Mouse (Mus musculus) layer of hippocampus, adult 2 months (tissue): Measurements from ENCODE around the gene Trim69. TPM values are rescaled to one million over a fixed set of nuclear protein-coding genes. Genes with fewer than 3 reads are reported as not detected.

Experiments
- DNase-seq, 2 experiments: peaks; one replicate each; pipeline ENCODE4 v3.0.0; 2022; ENCODE audit warnings: low spot score in 2 of 2
- H3K27ac ChIP-seq: fragments of 200-600 bp; 2 replicates; pipeline ENCODE4 v1.8.1; 2022
- H3K4me3 ChIP-seq: fragments of 200-600 bp; 2 replicates; pipeline ENCODE4 v1.8.1; 2022; ENCODE audit warnings: mild to moderate bottlenecking
- CTCF ChIP-seq: fragments of 200-600 bp; conservative IDR thresholded peaks from 2 replicates; pipeline ENCODE4 v1.8.1; 2022; ENCODE audit warnings: antibody characterized with exemption, mild to moderate bottlenecking, moderate library complexity
- total RNA-seq, 2 experiments: library from RNA; stranded (reverse); gene quantifications; 2 replicates each; pipeline ENCODE4 v1.2.3; 2021

Gene Trim69
- total RNA-seq, 2 experiments from 2014 or later, result not detected

DNA sequence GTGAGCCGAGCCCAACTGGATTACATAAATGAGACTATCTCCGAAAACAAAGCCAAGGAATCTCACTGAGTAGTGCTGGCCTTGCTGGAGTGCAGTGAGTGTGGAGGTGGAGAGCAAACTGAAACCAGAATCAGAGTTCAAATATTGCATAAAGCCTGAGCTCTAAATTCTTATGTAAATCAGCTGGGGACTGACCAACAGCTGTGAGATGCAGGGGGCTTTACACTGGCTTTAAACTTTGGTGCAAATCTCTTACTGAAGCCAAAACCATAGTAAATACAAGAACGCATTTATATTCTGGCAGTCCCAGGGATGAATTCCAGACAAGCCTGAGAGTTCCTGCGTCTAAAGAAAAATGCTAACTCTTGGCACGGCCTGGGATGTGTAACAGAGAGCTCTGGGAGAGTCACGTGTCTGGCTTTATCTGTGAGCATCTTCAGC lies 2.1 kb upstream of the Trim69 start:
- Histone ChIP-seq H3K27ac (no peak overlapping the region), H3K4me3 (no peak overlapping the region)
- TF ChIP-seq CTCF, result no peak
- DNase-seq, result no peak

DNA sequence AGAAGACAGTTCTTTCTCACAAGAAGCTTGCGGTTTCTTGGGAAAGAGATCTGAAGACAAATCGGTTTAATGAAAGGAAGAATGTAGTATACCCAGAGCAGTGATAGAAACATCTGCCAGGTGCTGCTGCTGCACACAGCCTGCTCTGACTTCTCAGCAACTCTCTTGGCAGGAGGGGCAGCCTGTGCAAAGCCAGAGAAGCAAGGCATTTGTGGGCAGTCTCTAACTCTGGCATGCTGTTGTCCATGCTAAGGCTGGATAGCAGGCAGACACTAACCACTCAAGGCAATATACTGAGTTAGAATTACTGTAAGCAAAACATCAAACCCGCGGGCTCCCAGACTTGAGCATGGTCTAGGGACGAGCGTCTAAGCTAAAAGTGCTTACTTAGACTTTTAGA lies 833 bp upstream of the Trim69 start:
- Histone ChIP-seq H3K4me3 (no peak overlapping the region), H3K27ac (no peak overlapping the region)
- TF ChIP-seq CTCF, result no peak
- DNase-seq, result no peak

DNA sequence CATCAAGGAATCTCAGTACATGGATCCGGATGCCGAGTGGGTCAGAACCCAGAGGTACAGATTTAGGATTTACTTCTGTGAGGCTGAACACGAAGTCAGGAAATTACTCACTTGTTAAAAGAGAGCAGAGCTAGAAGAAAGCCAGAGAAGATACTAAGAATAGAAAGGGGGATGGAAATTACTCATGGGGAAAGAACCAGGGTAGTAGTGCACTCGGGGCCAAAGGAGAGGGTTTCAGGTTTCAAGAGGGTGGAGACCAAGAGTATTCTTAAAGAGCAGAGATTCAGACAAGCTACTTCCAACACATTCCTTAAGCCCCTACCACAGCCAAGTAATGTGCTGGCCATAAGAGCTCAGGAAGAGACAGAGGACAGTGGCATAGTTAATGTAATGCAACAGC lies 1.0 kb downstream of the Trim69 start:
- Histone ChIP-seq H3K4me3 (no peak overlapping the region), H3K27ac (no peak overlapping the region)
- no peak for DNase-seq
- no peak for TF ChIP-seq CTCF

DNA sequence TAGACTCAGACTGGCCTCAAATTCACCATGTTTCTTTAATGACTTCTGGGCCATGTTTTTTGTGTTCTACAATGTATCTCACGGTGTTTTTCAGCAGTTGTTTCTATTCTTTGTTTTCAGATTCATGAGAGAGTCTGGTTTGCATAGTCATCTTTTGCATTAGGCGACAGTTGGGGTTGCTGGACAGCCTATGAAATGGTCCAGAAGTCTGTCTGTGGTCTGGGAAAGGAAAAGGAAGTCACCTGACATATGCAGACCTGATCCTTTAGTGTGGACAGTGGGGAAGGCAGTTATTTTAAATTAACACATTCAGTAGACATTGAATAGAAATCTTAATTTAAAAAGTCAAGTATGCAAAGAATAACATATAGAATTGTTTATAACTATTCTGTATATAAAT lies 2.0 kb downstream of the Trim69 start:
- no peak for TF ChIP-seq CTCF
- no peak for DNase-seq
- H3K27ac ChIP-seq, result no peak overlapping the region

DNA sequence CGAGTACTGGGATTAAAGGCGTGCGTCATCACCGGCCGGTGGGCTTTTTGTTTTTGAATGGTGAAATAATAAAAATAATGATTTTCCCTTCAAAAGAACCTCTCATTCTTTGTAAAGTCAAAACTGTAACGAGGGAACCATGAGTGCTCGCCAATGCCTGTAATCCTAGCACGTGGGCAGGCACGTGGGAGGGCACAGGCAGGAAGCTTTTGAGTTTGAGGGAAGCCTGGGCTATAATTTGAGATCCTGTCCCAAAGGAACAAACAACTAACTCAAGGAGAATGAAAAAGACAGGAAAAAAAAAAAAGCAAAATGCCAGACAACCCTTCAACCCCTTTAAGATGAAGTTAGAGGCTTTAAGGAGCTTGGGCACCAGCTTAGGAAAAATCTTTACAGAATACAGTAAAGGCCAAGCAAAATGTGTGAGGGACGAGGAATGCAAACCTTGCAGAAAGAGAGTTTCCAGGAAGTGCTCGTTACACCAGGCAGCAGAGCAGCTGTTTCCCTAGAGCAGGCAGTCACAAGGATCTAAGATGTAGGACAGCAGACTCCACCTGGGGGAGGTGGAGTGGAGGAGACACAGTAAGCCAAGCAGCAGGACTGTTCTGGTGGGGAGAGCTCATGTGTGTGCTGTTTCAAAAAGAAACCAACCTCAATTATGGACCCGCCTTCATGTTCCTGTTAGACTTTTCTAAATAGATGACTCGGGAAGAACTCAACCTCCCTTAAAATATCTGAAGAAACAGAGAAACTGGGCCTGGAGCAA lies 3.1 kb downstream of the Trim69 start:
- no peak overlapping the region for H3K27ac ChIP-seq
- no peak for DNase-seq
- no peak for TF ChIP-seq CTCF
- H3K4me3 ChIP-seq, result no peak overlapping the region

More for the DNA sequence above, 2.0 kb downstream of the Trim69 start:
- H3K4me3 ChIP-seq, result no peak overlapping the region

DNA sequence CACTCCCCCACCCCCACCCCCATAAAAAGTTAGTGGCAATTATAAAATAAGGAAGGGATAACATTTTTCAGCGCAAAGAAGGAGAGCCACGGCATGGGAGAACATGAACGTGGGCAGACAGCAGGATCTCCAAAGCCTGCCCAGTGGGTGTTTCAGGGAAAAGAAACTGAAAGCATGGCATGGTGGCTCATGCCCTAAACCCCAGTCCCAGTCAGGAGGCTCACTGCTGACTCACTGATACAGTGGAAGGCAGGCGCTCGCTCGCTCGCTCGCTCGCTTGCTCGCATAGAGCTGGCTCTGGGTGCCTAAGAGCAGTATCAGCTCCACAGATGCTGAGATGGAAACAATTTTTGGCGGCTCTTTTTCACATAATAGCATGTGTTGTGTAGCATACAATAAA lies 3.8 kb downstream of the Trim69 start:
- no peak for TF ChIP-seq CTCF
- no peak overlapping the region for H3K27ac ChIP-seq
- no peak for DNase-seq
- 0 out of 2 replicates have a peak overlapping the region, but pooled peaks have one; percentile 3 for H3K4me3 ChIP-seq

DNA sequence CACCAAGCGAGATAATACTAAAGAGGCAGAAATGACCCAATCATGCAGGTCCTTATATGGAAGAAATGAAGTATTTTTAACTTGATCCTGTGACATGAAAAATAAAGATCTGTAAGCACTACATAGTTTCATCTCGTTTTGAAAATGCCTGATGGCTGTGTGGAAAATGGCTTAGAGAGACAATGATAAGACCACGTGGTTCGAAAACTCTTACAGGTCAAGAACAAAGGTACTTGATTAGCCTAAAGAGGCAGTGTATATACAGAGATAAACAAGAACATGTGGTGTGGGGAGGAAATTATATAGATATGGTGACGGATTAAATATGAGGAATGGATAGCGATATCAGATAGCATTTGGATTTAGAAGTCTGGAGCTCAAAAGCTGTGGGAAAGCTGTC lies 10.8 kb downstream of the Trim69 start:
- H3K27ac ChIP-seq, result no peak overlapping the region
- H3K4me3 ChIP-seq, result no peak overlapping the region
- no peak for TF ChIP-seq CTCF
- no peak for DNase-seq

DNA sequence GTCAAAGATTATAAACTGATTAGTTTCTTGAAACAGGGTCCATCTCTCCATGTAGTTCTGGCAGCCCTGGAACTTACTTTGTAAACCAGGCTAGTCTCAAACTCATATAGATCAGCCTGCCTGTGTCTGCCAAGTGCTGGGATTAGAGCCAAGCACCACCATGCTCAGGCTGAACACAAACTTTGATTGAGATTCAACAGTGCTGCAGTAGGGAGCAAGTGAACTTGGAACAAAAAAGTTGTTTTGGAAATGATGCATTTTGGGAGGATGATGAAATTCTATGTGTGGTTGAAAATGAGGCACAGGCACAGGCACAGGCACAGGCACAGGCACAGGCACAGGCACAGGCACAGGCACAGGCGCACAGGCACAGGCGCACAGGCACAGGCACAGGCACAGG lies 11.7 kb downstream of the Trim69 start:
- no peak for DNase-seq
- no peak overlapping the region for H3K27ac ChIP-seq
- no peak overlapping the region for H3K4me3 ChIP-seq
- no peak for TF ChIP-seq CTCF

DNA sequence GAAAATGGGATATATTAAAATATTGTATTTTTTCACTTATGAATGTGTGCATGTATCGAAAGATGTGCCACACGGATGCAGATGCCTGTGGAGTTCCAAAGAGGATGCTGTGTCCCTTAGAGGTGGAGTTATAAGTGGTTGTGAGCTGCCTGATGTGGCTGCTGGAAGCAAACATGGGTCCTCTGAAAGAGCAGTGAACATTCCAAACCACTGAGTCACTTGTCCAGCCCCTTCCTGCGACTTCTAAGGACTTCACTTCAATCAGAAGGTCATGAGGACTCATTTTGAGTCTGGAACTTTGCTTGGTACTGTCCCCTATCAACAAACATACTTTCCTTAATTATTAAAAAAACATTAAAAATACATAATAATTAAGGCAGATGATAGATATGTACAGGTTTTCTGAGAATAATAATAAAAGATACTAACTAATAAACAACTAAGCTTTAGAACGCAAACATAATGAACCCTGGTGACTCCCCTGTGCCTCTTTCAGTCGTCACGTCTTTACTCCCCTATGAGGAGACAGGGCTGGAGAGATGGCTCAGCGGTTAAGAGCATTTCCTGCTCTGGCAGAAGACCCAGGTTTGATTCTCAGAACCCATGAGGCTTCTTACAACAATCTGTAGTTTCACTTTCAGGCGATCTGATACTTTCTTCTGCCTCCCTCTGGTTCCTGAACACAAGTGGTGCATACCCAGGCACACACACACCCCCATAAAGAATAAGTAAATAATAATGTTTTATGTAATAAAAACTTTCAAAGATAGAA lies 19.7 kb downstream of the Trim69 start:
- no peak for DNase-seq
- no peak for TF ChIP-seq CTCF
- Histone ChIP-seq H3K27ac (no peak overlapping the region), H3K4me3 (no peak overlapping the region)

DNA sequence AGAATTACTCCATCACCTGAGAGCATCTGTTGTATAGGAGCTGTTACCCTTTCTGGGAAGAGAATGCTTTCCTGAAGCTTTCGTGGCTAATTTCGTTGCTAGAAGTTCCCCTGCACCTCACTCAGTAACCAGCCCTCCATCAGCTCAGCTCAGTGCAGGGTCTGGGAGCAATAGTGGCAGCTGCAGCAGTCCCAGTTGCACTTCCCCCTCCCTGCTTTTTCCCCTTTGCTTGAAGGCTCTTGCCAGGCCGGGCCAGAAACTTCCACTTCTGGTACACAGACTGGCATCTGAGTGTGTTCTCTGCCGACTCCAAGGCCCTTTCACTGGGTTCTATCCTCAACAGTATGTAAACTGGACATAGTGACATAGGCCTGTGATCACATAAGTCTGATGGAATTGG lies 24.6 kb downstream of the Trim69 start:
- H3K27ac ChIP-seq, result no peak overlapping the region
- no peak for DNase-seq
- no peak for TF ChIP-seq CTCF
- H3K4me3 ChIP-seq, result no peak overlapping the region

DNA sequence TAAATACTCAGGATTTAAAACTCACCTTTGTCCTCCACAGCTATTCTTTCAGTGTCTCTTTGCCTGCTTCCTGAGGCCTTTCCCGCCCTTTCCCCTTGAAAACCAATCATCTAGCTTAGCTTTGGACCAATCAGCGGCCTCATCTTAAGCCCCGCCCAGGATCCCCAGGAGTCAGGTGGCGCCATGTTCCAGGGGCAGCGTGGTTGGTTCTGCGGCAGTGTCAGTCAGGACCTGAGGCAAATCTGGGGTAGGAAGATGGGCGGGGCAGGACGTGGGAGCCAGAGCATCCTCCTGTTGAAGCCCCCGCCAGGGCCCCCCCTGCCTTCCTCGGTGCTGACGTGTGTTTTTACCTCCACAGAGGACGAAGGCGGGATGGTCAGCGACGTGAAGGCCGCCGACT lies 25.6 kb downstream of the Trim69 start, which contains the start of the genes Patl2 and Terb2:
Gene Patl2 (minus strand): TSS at position 84 of the 400 bp plus-strand sequence.
Gene Terb2 (plus strand): TSS at position 167 of the 400 bp plus-strand sequence.
- TF ChIP-seq CTCF, result no peak
- DNase-seq, result no peak

DNA sequence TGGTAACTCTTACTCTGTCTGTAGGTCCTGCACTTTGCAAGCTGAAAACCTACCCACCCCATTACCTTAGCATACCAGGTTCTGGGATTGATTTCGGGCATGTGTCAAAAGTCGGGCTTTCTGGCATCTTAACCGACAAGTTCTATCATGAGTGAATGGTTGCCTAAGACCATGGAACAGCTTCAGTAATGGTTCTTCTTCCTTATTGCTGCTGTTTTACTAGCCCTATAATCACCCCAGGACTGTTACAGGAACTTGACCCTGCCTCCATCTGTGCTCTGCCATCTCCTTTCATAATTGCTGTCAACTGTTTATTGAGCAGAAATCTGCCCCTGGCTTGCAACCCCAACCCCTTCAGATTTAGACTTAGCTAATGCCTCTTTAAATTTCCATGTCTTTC lies 26.3 kb downstream of the Trim69 start:
- no peak for TF ChIP-seq CTCF
- no peak overlapping the region for H3K4me3 ChIP-seq
- no peak overlapping the region for H3K27ac ChIP-seq
- DNase-seq, result no peak

More for the DNA sequence above, 25.6 kb downstream of the Trim69 start, which contains the start of the genes Patl2 and Terb2:
- no peak within 1 kb of the TSS for H3K27ac ChIP-seq
- no peak within 1 kb of the TSS for H3K4me3 ChIP-seq

DNA sequence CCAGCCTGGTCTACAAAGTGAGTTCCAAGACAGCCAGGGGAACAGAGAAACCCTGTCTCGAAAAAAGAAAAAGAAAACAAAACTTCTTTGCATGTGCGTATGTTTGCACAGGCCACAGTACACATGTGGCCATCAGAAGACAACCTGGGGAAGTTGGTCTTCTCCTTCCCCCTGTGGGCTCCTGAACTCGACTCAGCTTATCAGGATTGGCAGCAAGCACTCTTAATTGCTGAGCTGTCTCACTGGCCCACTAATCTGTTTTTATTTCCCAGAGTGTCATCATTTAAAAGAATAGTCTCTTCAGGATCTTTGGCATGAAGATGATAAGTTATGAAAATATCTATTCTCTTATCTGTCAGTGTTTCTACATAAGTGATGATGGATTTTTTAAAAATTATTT lies 31.3 kb downstream of the Trim69 start:
- no peak overlapping the region for H3K4me3 ChIP-seq

More for the DNA sequence above, 31.3 kb downstream of the Trim69 start:
- H3K27ac ChIP-seq, result no peak overlapping the region
- no peak for DNase-seq
- TF ChIP-seq CTCF, result no peak
